Mouse (Mus musculus) hindbrain, embryonic 11.5 days (tissue): ENCODE measurements at regions not wholly inside any gene's neighbourhood (a gene's known extent, or its start where the extent isn't known, plus 50 kb on each side); places are given as distances from the start of the nearest gene placed in this dataset.

ENCODE experiments used
- ATAC-seq: fragments of 200-750 bp; cut with Nextera tagmentation; 2 replicates; pipeline ENCODE4 v1.8.0; 2017; ENCODE audit warnings: mild to moderate bottlenecking, moderate TSS enrichment, moderate library complexity; ENCODE audit not compliant: low FRiP score
- DNase-seq: peaks from one replicate; pipeline ENCODE4 v3.0.0-alpha.2; 2015; ENCODE audit warnings: low spot score
- H3K27ac ChIP-seq: fragments of 300-500 bp; sonication (generic); 2 replicates; pipeline ENCODE4 v1.5.1; 2014; ENCODE audit warnings: mild to moderate bottlenecking, low read depth, low read length
- H3K27me3 ChIP-seq: fragments of 300-500 bp; sonication (generic); 2 replicates; pipeline ENCODE4 v1.6.1; 2014; ENCODE audit warnings: mild to moderate bottlenecking, low read length, moderate library complexity, mixed read lengths; ENCODE audit not compliant: control insufficient read depth, insufficient read depth
- H3K36me3 ChIP-seq: fragments of 300-500 bp; sonication (generic); 2 replicates; pipeline ENCODE4 v1.6.1; 2014; ENCODE audit warnings: mild to moderate bottlenecking, low read length, moderate library complexity, mixed read lengths; ENCODE audit not compliant: control insufficient read depth, insufficient read depth
- H3K4me1 ChIP-seq: fragments of 300-500 bp; sonication (generic); replicated peaks from 2 replicates; pipeline ENCODE4 v1.6.1; 2014; ENCODE audit warnings: low read length, mixed read lengths; ENCODE audit not compliant: control insufficient read depth, insufficient read depth
- H3K4me2 ChIP-seq: fragments of 300-500 bp; sonication (generic); replicated peaks from 2 replicates; pipeline ENCODE4 v1.6.1; 2014; ENCODE audit warnings: mild to moderate bottlenecking, low read depth, low read length
- H3K4me3 ChIP-seq: fragments of 300-500 bp; sonication (generic); 2 replicates; pipeline ENCODE4 v1.5.1; 2014; ENCODE audit warnings: low read depth, low read length
- H3K9ac ChIP-seq: fragments of 300-500 bp; sonication (generic); 2 replicates; pipeline ENCODE4 v1.6.1; 2014; ENCODE audit warnings: low read depth, low read length
- H3K9me3 ChIP-seq: fragments of 300-500 bp; sonication (generic); 2 replicates; pipeline ENCODE4 v1.6.1; 2016; ENCODE audit warnings: low read length; ENCODE audit not compliant: control insufficient read depth
- WGBS: fragments of 180-500 bp; shearing (Covaris S2); extraction: QIAGEN DNeasy Blood & Tissue Kit; methylation state at CpG from one replicate; pipeline ENCODE4 v1.1.7; 2014; 5-methylcytosine and 5-hydroxymethylcytosine counted together

DNA sequence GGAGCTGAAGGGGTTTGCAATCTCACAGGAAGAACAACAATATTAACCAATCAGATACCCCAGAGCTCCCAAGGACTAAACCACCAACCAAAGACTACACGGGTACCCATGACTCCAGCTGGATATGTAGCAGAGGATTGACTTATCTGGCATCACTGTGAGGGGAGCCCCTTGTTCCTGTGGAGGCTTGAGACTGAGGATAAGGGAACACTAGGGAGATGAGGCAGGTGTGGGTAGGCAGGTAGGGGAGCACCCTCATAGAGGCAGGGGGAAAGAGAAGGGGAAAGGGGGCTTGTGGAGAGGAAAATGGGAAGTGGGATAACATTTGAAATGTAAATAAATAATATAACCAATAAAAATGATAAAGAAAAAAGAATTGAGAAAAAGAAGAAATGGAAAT, 134.8 kb downstream of the G6pd2 start:
- 79% methylated on average over 1 of the region's 1 CpGs for WGBS
- ATAC-seq = no peak
- H3K36me3 ChIP-seq = no peaks in the 10 kb centered on the region

DNA sequence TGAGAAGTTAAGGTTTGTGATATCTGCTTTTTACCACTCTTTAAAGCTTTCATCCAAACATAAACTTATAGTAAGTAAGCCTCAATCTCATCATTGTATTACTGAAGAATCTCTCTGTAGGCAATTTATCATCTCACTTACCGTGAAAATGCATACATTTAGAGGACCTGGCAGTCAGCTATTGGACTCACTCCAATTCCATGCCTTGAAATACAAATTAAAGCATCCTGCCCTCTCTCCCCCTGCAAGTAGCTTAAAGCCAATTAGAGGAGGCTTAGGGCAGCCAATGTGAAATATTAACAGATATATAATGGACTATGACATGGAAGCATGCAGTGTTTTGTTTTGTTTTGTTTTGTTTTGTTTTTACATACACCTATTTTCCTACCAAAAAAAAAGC, 176.6 kb downstream of the G6pd2 start:
- H3K27ac ChIP-seq = no peak overlapping the region
- no peaks in the 10 kb centered on the region for H3K9me3 ChIP-seq
- H3K4me3 ChIP-seq = no peak overlapping the region
- no peak for DNase-seq
- ATAC-seq = no peak
- no peaks in the 10 kb centered on the region for H3K4me1 ChIP-seq
- H3K36me3 ChIP-seq = no peaks in the 10 kb centered on the region
- WGBS = 80% methylated on average over 1 of the region's 1 CpGs
- no peaks in the 10 kb centered on the region for H3K27me3 ChIP-seq
- no peak overlapping the region for H3K9ac ChIP-seq
- no peak overlapping the region for H3K4me2 ChIP-seq

More for the DNA sequence above, 134.8 kb downstream of the G6pd2 start:
- Histone ChIP-seq H3K9me3 (no peaks in the 10 kb centered on the region), H3K27me3 (no peaks in the 10 kb centered on the region), H3K4me2 (no peak overlapping the region), H3K27ac (no peak overlapping the region), H3K4me1 (no peaks in the 10 kb centered on the region), H3K4me3 (no peak overlapping the region), H3K9ac (no peak overlapping the region)
- DNase-seq = no peak

DNA sequence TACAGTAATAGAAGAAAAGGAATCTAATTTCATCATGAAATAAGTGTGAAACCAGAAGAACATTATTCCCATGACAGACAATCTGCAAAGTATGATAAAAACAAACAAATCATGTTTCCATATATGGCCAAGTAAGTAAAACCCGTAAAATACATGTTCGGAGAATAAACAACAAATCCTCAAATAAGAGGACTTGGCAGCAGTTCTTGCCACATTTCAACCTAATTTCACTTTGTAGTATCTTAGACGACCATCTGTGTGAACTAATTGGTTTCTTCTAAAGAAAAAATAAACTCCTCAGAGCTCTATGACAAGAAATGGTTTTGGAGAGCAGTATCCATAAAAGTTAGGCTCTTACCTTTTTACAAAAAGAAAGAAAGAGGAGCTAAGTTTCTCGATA, 210.9 kb downstream of the G6pd2 start:
- H3K4me2 ChIP-seq = no peak overlapping the region
- 83% methylated on average over 4 of the region's 4 CpGs for WGBS
- DNase-seq = no peak

DNA sequence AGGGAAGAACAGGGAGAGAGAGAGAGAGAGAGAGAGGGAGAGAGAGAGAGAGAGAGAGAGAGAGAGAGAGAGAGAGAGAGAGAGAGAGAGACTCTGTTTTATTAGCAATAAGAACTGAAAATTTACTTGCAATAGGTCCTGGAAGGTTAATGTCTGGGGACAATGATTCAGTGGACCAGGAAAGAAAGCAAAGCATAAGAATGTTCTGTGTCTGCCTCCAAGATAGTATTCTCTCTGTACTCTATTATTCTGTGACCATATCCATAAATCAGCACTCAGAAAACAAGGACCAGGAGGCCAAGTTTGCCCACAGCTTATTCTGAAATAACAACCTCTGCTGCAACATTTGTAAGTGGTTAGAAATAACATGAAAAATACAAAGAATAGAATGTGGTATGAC, 211.6 kb downstream of the G6pd2 start:
- no peaks in the 10 kb centered on the region for H3K4me1 ChIP-seq
- H3K27ac ChIP-seq = no peak overlapping the region
- H3K4me3 ChIP-seq = no peak overlapping the region
- no peaks in the 10 kb centered on the region for H3K27me3 ChIP-seq
- ATAC-seq (no peak), DNase-seq (no peak)
- no peaks in the 10 kb centered on the region for H3K9me3 ChIP-seq
- H3K9ac ChIP-seq = no peak overlapping the region
- H3K4me2 ChIP-seq = no peak overlapping the region
- no peaks in the 10 kb centered on the region for H3K36me3 ChIP-seq

More for the DNA sequence above, 210.9 kb downstream of the G6pd2 start:
- no peaks in the 10 kb centered on the region for H3K27me3 ChIP-seq
- no peaks in the 10 kb centered on the region for H3K36me3 ChIP-seq
- no peak for ATAC-seq
- H3K4me1 ChIP-seq = no peaks in the 10 kb centered on the region
- no peak overlapping the region for H3K27ac ChIP-seq
- H3K4me3 ChIP-seq = no peak overlapping the region
- no peaks in the 10 kb centered on the region for H3K9me3 ChIP-seq
- no peak overlapping the region for H3K9ac ChIP-seq

GRCm38 (mm10) chr5:62041475-62041874, 232.9 kb downstream of the G6pd2 start:
- Histone ChIP-seq H3K36me3 (no peaks in the 10 kb centered on the region), H3K9me3 (no peaks in the 10 kb centered on the region), H3K9ac (no peak overlapping the region), H3K27ac (no peak overlapping the region), H3K4me1 (no peaks in the 10 kb centered on the region), H3K27me3 (no peaks in the 10 kb centered on the region), H3K4me3 (no peak overlapping the region), H3K4me2 (no peak overlapping the region)
- DNase-seq = no peak
- WGBS = 84% methylated on average over 2 of the region's 2 CpGs
- no peak for ATAC-seq

DNA sequence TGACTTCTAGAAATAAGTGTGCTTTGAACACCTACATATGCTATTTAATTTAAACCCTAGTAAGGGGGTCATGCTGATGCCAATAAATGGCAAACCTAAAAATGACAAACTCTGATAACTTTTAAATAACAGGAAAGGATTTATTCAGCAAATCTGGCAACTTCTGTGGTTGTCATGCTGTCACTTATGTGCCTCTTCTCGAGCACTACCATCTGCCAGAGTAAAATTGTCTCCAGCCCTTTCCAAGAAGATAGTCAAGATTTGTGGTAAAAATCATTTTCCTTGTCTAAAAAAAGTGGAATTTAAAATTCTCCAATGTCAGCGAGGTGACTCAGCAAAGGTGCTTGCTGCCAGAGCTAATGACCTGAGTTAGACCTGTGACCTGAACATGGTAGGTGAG, 235.1 kb downstream of the G6pd2 start:
- no peak for DNase-seq
- no peak overlapping the region for H3K4me2 ChIP-seq
- H3K27me3 ChIP-seq = no peaks in the 10 kb centered on the region
- no peak overlapping the region for H3K4me3 ChIP-seq
- H3K4me1 ChIP-seq = no peaks in the 10 kb centered on the region
- no peaks in the 10 kb centered on the region for H3K9me3 ChIP-seq
- H3K36me3 ChIP-seq = no peaks in the 10 kb centered on the region
- H3K9ac ChIP-seq = no peak overlapping the region
- WGBS = 70% methylated on average over 2 of the region's 2 CpGs
- H3K27ac ChIP-seq = no peak overlapping the region
- no peak for ATAC-seq

DNA sequence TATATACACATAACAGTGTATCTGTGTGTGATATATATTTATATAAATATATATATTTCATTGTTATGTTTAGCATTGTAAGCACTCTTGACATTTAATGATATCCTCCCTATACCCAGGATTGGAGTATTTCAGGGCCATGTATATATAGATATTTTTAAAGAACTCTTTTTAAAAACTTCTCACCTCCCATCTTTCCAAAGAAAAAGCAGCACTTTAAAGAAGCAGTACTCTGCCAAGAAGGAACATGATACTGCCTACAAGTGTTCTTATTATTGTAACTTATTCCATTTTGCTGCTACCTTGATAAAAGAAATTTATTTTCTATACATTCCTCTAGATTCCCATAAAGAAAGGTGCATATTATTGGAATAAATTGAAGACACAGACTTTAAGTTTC, 270.4 kb downstream of the G6pd2 start:
- no peak overlapping the region for H3K4me3 ChIP-seq
- H3K9me3 ChIP-seq = no peaks in the 10 kb centered on the region
- no peak overlapping the region for H3K9ac ChIP-seq
- H3K36me3 ChIP-seq = no peaks in the 10 kb centered on the region
- no peak overlapping the region for H3K4me2 ChIP-seq
- ATAC-seq (no peak), DNase-seq (no peak)
- no peaks in the 10 kb centered on the region for H3K4me1 ChIP-seq
- no peaks in the 10 kb centered on the region for H3K27me3 ChIP-seq
- H3K27ac ChIP-seq = no peak overlapping the region

DNA sequence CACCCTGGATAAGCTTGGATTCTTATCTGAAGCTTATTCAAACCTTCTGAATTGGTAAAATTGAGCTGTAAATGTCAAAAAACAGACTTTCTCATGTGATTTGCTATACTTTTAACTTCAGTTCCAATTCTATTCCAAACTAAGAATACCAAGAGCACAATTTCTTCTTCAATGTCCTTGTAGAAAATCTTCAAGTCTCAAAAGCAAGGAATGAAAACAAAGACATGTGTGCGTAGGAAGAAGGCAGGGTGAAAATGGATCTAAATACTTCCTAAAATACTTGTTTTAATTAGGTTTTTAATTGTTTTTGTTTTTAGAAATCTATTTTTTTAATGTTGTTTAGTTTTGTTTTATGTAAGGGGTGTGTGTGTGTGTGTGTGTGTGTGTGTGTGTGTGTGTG, 280.9 kb downstream of the G6pd2 start:
- H3K4me3 ChIP-seq = no peak overlapping the region
- H3K27me3 ChIP-seq = no peaks in the 10 kb centered on the region
- H3K9me3 ChIP-seq = no peaks in the 10 kb centered on the region
- WGBS = 97% methylated on average over 1 of the region's 1 CpGs
- ATAC-seq (no peak), DNase-seq (no peak)
- no peaks in the 10 kb centered on the region for H3K36me3 ChIP-seq
- no peak overlapping the region for H3K9ac ChIP-seq
- no peak overlapping the region for H3K4me2 ChIP-seq
- H3K27ac ChIP-seq = no peak overlapping the region
- H3K4me1 ChIP-seq = no peaks in the 10 kb centered on the region

GRCm38 (mm10) chr5:62096052-62096451, 287.4 kb downstream of the G6pd2 start:
- no peak overlapping the region for H3K4me3 ChIP-seq
- no peak overlapping the region for H3K4me2 ChIP-seq
- H3K36me3 ChIP-seq = no peaks in the 10 kb centered on the region
- DNase-seq (no peak), ATAC-seq (no peak)
- H3K4me1 ChIP-seq = no peaks in the 10 kb centered on the region
- no peak overlapping the region for H3K27ac ChIP-seq
- H3K9me3 ChIP-seq = no peaks in the 10 kb centered on the region
- H3K27me3 ChIP-seq = no peaks in the 10 kb centered on the region
- no peak overlapping the region for H3K9ac ChIP-seq
